Mouse (Mus musculus) embryonic facial prominence, embryonic 11.5 days (tissue): Measurements from ENCODE around the gene Cnr2. TPM values are rescaled to one million over a fixed set of nuclear protein-coding genes. Genes with fewer than 3 reads are reported as not detected.

ENCODE experiments used
- ATAC-seq: fragments of 200-750 bp; cut with Nextera tagmentation; replicated peaks from 2 replicates; pipeline ENCODE4 v1.8.0; 2017; ENCODE audit warnings: low read depth; ENCODE audit not compliant: insufficient number of reproducible peaks, low FRiP score, low TSS enrichment
- DNase-seq: peaks from one replicate; pipeline ENCODE4 v3.0.0-alpha.2; 2015; ENCODE audit warnings: low spot score
- H3K27ac ChIP-seq: fragments of 300-500 bp; sonication (generic); replicated peaks from 2 replicates; pipeline ENCODE4 v1.5.1; 2014; ENCODE audit warnings: mild to moderate bottlenecking, low read depth, low read length, control low read depth
- H3K27me3 ChIP-seq: fragments of 300-500 bp; sonication (generic); 2 replicates; pipeline ENCODE4 v1.6.1; 2014; ENCODE audit warnings: mild to moderate bottlenecking, low read length, moderate library complexity, mixed read lengths; ENCODE audit not compliant: control insufficient read depth, insufficient read depth
- H3K36me3 ChIP-seq: fragments of 300-500 bp; sonication (generic); replicated peaks from 2 replicates; pipeline ENCODE4 v1.6.1; 2014; ENCODE audit warnings: low read depth, mild to moderate bottlenecking, low read length, moderate library complexity, mixed read lengths; ENCODE audit not compliant: control insufficient read depth, insufficient read depth
- H3K4me1 ChIP-seq: fragments of 300-500 bp; sonication (generic); 2 replicates; pipeline ENCODE4 v1.6.1; 2014; ENCODE audit warnings: low read length, mixed read lengths; ENCODE audit not compliant: control insufficient read depth, insufficient read depth
- H3K4me2 ChIP-seq: fragments of 300-500 bp; sonication (generic); 2 replicates; pipeline ENCODE4 v1.6.1; 2014; ENCODE audit warnings: low read depth, mild to moderate bottlenecking, control low read depth, low read length, moderate library complexity
- H3K4me3 ChIP-seq: fragments of 300-500 bp; sonication (generic); 2 replicates; pipeline ENCODE4 v1.5.1; 2014; ENCODE audit warnings: low read depth, low read length, control low read depth
- H3K9ac ChIP-seq: fragments of 300-500 bp; sonication (generic); replicated peaks from 2 replicates; pipeline ENCODE4 v1.6.1; 2014; ENCODE audit warnings: mild to moderate bottlenecking, control low read depth, low read length
- H3K9me3 ChIP-seq: fragments of 300-500 bp; sonication (generic); replicated peaks from 2 replicates; pipeline ENCODE4 v1.6.1; 2016; ENCODE audit warnings: mild to moderate bottlenecking, low read length, inconsistent platforms, mixed read lengths; ENCODE audit not compliant: control insufficient read depth
- WGBS: fragments of 180-500 bp; shearing (Covaris S2); extraction: QIAGEN DNeasy Blood & Tissue Kit; methylation state at CpG from one replicate; pipeline ENCODE4 v1.1.7; 2014; 5-methylcytosine and 5-hydroxymethylcytosine counted together
- polyA plus RNA-seq: library from polyadenylated mRNA; unstranded; fragments of >200 nt; fragmentation: Nextera tagmentation; extraction: Ambion mirVana; gene quantifications from 2 replicates; pipeline ENCODE4 v1.2.1, GENCODE M21; 2014

Gene Cnr2
- polyA plus RNA-seq, 1 experiment from 2014 or later, result 0.43 TPM

DNA sequence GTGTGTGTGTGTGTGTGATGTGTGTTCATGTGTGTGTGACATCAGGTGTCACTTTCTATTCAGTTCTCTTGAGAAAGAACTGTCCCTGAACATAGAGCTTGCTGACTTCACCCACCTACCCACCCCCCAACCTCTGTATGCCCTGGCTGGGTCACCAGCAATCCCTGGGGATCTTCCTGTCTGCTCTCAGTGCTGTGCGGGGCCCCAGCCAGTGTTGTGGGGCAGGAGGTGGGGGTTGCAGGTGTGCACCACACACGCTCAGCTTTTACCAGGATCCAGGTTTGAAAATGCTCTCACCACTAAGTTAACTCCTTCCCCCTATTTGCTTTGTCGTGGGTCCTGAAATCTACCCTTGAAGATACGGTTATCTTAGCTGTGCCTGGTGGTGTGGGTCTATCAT is 9.0 kb upstream of the Cnr2 start:
- Histone ChIP-seq H3K27ac (no peak overlapping the region), H3K9me3 (no peaks in the 10 kb centered on the region), H3K4me3 (no peak overlapping the region), H3K27me3 (no peaks in the 10 kb centered on the region), H3K4me2 (no peak overlapping the region), H3K4me1 (0 out of 2 replicates have a peak, but pooled peaks cover 2% of the 10 kb centered on the region), H3K36me3 (no peaks in the 10 kb centered on the region), H3K9ac (no peak overlapping the region)
- 81% methylated on average over 4 of the region's 4 CpGs for WGBS
- DNase-seq (no peak), ATAC-seq (no peak)

DNA sequence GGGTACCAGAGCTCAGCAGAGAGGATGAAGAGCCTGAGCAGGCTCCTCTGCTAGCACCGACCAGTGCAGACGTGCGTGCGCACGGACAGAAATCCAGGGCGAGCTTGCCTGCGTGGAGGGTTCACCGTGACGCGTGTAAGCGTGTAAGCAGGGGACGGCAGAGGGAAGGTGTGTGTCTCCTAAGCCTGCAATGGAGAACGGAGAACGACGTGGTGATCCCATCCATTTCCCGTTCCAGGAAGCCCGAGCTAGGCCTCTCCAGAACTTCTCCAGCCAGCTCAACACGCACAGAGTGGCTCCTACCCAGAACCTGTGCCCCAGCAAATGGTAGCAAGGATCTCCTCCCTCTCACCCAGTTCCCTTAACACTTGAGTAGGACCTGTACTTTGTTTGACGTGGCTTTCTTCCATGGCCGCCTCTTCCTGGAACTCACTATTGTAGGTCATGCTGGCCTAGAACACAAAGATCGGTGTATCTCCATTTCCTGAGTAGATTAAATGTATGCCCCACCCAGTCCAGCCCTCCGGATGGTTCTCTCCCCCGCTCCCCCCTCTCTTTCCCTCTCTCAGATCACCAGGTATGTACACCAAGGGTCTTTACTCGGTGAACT is 6.6 kb upstream of the Cnr2 start:
- WGBS, result 93% methylated on average over 24 of the region's 24 CpGs
- no peak for DNase-seq
- no peaks in the 10 kb centered on the region for H3K36me3 ChIP-seq

DNA sequence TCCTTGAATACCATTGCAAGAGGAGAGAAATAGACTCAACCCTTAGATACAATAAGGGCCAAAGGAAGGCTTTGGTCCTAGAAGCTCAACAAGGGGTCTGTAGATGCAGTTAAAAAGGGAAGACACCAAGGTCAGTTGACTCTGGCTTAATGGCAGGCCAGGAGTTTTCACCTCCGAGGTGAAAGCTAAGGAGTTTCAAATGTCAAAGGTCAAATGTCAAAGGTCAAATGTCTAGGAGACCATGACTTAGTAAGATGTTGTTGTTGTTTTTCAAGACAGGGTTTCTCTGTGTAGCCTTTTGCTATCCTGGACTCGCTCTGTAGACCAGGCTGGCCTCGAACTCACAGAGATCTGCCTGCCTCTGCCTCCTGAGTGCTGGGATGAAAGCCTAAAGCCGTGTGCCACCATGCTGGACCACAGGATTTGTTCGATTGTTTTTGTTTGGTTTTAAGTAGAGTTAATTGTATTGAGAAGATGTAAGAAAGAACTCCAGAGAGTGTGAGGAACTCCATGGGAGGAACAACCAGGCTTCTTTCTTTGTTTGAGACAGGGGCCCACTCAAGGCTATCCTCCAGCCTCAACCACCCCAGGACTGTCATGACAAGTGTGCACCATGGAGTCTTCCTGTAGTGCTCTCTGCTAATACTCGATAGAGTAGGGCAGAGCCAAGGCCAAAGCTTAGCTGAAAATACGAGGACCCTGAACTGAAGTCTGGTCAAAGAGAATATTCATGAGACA is 5.9 kb upstream of the Cnr2 start:
- Histone ChIP-seq H3K27me3 (no peaks in the 10 kb centered on the region), H3K4me3 (no peak overlapping the region), H3K4me2 (no peak overlapping the region), H3K36me3 (no peaks in the 10 kb centered on the region), H3K4me1 (no peaks in the 10 kb centered on the region), H3K9ac (no peak overlapping the region), H3K9me3 (no peaks in the 10 kb centered on the region), H3K27ac (no peak overlapping the region)
- no peak for DNase-seq
- 80% methylated on average over 7 of the region's 7 CpGs for WGBS
- no peak for ATAC-seq

More for the DNA sequence above, 6.6 kb upstream of the Cnr2 start:
- ATAC-seq, result no peak
- Histone ChIP-seq H3K9ac (no peak overlapping the region), H3K4me3 (no peak overlapping the region), H3K27ac (no peak overlapping the region), H3K4me1 (0 out of 2 replicates have a peak, but pooled peaks cover 2% of the 10 kb centered on the region), H3K9me3 (no peaks in the 10 kb centered on the region), H3K27me3 (no peaks in the 10 kb centered on the region), H3K4me2 (no peak overlapping the region)

DNA sequence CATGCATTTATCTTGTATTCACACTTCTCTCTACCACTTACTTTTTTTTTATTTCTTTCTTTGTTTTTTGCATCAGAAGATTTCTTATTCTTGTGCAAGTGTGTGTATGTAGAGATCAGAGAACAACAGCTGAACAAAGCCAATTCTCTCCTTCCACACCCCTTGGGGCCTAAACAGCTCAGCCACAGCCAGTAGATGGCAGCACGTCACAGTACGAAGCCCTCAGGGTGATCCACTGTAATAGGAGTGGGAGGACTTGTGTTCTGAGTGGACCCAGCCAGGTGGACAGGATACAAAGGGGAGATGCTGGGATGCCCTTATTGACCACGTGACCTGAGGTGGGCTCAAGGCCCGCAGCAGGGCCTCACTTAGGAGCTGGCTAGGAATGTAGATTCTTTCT is 5.3 kb upstream of the Cnr2 start:
- Histone ChIP-seq H3K4me2 (no peak overlapping the region), H3K9ac (no peak overlapping the region), H3K36me3 (no peaks in the 10 kb centered on the region), H3K4me3 (no peak overlapping the region), H3K27me3 (no peaks in the 10 kb centered on the region), H3K9me3 (no peaks in the 10 kb centered on the region), H3K4me1 (no peaks in the 10 kb centered on the region), H3K27ac (no peak overlapping the region)
- WGBS, result 15% methylated on average over 4 of the region's 4 CpGs
- peak; percentile 74 for DNase-seq
- peak; percentile 67; the same call in 1 of the 2 replicates for ATAC-seq

DNA sequence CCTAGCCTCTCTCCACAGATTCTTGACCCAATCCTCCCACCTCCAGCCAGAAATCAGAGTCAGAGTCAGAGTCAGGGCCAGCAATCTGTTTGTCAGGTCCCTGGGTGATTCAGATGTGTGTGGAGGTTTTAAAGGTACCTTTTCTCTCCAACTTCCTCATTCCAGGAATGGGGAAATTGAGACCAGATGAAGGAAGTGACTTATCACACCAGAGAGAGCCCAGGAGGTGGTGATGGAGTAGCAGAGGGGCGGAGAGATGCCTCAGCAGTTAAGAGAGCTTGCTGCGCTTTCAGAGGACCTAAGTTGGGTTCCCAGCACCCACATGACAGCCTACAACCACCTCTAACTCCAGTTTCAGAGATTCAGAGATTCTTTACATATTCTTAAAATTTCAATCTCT is 3.7 kb upstream of the Cnr2 start:
- 90% methylated on average over 2 of the region's 2 CpGs for WGBS
- no peaks in the 10 kb centered on the region for H3K4me1 ChIP-seq
- ATAC-seq (no peak), DNase-seq (no peak)
- H3K36me3 ChIP-seq, result no peaks in the 10 kb centered on the region
- H3K4me3 ChIP-seq, result no peak overlapping the region
- H3K27me3 ChIP-seq, result no peaks in the 10 kb centered on the region
- H3K27ac ChIP-seq, result no peak overlapping the region
- H3K4me2 ChIP-seq, result no peak overlapping the region
- no peak overlapping the region for H3K9ac ChIP-seq
- H3K9me3 ChIP-seq, result no peaks in the 10 kb centered on the region

DNA sequence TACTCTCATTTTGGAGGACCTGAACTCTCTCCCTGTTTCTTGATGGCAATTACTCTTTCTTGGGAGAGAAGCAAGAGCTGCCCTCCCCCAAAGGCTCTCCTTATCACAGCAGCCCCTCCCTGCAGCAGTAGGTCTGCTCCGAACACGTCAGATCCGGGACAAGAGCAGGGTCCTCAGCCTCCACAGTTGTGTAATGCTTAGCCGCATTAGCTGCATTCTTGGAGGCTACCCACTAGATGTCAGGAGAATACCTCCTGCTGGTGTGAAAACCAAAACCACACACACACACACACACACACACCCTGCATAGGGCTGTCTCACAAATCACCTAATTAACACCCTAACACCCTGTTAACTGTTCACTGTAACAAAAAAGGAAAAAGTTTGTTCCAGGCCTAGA is 2.3 kb upstream of the Cnr2 start:
- Histone ChIP-seq H3K27ac (no peak overlapping the region), H3K9me3 (no peaks in the 10 kb centered on the region), H3K9ac (no peak overlapping the region), H3K4me3 (no peak overlapping the region), H3K36me3 (no peaks in the 10 kb centered on the region), H3K4me1 (no peaks in the 10 kb centered on the region), H3K4me2 (no peak overlapping the region), H3K27me3 (no peaks in the 10 kb centered on the region)
- ATAC-seq (no peak), DNase-seq (no peak)
- WGBS, result 69% methylated on average over 4 of the region's 4 CpGs

DNA sequence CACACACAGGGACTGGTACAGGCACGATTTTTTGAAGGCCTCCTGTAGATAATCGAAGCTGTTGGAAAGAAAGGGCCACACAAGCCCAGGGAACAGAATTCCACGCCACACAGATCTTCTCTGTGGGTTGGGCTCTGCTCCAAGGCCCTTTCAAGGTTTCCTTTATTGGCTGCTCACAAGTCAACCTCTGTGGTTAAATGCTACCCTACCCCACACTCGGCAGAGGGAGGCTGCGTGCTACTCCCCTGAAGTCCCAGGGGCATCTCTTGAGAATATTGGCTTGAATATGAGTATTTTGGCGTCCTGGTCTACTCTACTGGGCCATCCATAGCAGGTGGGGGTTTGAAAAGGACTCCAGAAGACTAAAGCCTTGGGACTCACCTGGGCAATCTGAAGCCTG is 963 bp downstream of the Cnr2 start:
- H3K4me2 ChIP-seq, result no peak overlapping the region
- H3K27ac ChIP-seq, result no peak overlapping the region
- no peaks in the 10 kb centered on the region for H3K36me3 ChIP-seq
- H3K9ac ChIP-seq, result no peak overlapping the region
- no peak for DNase-seq
- WGBS, result 81% methylated on average over 6 of the region's 6 CpGs
- H3K27me3 ChIP-seq, result no peaks in the 10 kb centered on the region
- no peak for ATAC-seq
- H3K4me1 ChIP-seq, result no peaks in the 10 kb centered on the region
- H3K9me3 ChIP-seq, result no peaks in the 10 kb centered on the region
- H3K4me3 ChIP-seq, result no peak overlapping the region

DNA sequence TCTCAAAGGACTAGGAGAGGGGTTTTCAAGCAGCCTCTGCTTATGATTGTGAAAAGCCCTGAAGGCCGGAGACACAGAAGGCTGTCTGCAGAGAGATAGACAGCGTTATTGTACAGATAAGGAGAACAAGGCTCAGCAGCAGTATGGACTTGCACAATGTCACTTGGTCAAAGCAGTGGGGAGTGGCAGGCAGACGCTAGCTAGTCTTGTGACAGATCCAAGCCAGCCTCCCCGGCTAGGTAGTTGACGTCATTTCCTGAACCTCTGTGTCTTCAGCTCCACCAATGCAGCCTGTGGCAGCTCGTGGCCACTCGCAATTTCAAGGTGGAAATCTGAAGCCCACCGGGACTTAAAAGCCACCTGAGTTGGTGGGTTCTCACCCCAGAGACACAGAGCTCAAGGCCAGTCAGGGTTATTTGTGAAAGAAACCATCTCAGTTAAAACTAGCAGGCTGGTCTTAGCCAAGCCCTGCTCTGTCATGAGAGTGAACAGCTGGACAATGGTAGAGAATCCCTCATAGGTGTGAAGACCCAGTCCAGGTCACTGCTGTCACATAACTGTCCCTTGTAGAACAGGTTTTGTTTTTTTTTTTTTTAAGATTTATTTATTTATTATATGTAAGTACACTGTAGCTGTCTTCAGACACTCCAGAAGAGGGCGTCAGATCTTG is 3.3 kb downstream of the Cnr2 start:
- 63% methylated on average over 8 of the region's 9 CpGs for WGBS
- no peak for ATAC-seq
- no peaks in the 10 kb centered on the region for H3K36me3 ChIP-seq
- H3K4me2 ChIP-seq, result no peak overlapping the region
- no peak overlapping the region for H3K9ac ChIP-seq
- DNase-seq, result no peak
- H3K4me1 ChIP-seq, result no peaks in the 10 kb centered on the region
- no peak overlapping the region for H3K27ac ChIP-seq
- H3K9me3 ChIP-seq, result no peaks in the 10 kb centered on the region
- no peaks in the 10 kb centered on the region for H3K27me3 ChIP-seq
- no peak overlapping the region for H3K4me3 ChIP-seq
